Mouse (Mus musculus) heart, adult 2 months (tissue): ENCODE data around the gene Crot. TPM values are rescaled to one million over a fixed set of nuclear protein-coding genes. Genes with fewer than 3 reads are reported as not detected.

Source experiments
- DNase-seq, 2 experiments: peaks; one replicate each; pipeline ENCODE4 v3.0.0; 2021
- H3K27ac ChIP-seq: fragments of 200-600 bp; 2 replicates; pipeline ENCODE4 v1.8.1; 2022
- H3K27me3 ChIP-seq: fragments of 200-500 bp; 2 replicates; pipeline ENCODE4 v1.6.1; 2012; ENCODE audit warnings: mild to moderate bottlenecking, low read length, inconsistent platforms, mixed read lengths; ENCODE audit not compliant: control insufficient read depth, insufficient read depth
- H3K36me3 ChIP-seq: fragments of 200-500 bp; 2 replicates; pipeline ENCODE4 v1.6.1; 2012; ENCODE audit warnings: low read length, inconsistent platforms; ENCODE audit not compliant: control insufficient read depth, insufficient read depth
- H3K4me1 ChIP-seq: fragments of 200-500 bp; 2 replicates; pipeline ENCODE4 v1.6.1; 2011; ENCODE audit warnings: low read length; ENCODE audit not compliant: control insufficient read depth, insufficient read depth
- H3K4me3 ChIP-seq: fragments of 200-600 bp; 2 replicates; pipeline ENCODE4 v1.8.1; 2022
- H3K79me2 ChIP-seq: fragments of 200-500 bp; replicated peaks from 2 replicates; pipeline ENCODE4 v1.6.1; 2012; ENCODE audit warnings: mild to moderate bottlenecking, inconsistent platforms, low read length, moderate library complexity, mixed read lengths; ENCODE audit not compliant: control insufficient read depth, insufficient read depth
- H3K9ac ChIP-seq: fragments of 200-500 bp; 2 replicates; pipeline ENCODE4 v1.6.1; 2012; ENCODE audit warnings: low read depth, mild to moderate bottlenecking, control low read depth, inconsistent platforms, low read length, mixed read lengths
- CTCF ChIP-seq: fragments of 200-600 bp; IDR thresholded peaks from 2 replicates; pipeline ENCODE4 v1.8.1; 2022; ENCODE audit warnings: antibody characterized with exemption, mild to moderate bottlenecking, moderate library complexity
- EP300 ChIP-seq: fragments of 200-500 bp; IDR thresholded peaks from 2 replicates; pipeline ENCODE4 v1.6.1; 2011; ENCODE audit warnings: low read depth, low read length, control low read depth; ENCODE audit not compliant: insufficient read depth
- POLR2A ChIP-seq: fragments of 200-500 bp; IDR thresholded peaks from 2 replicates; pipeline ENCODE4 v1.6.1; 2011; ENCODE audit warnings: mild to moderate bottlenecking, low read depth, low read length, control low read depth; ENCODE audit not compliant: insufficient read depth
- WGBS: fragments of 180-500 bp; shearing (Covaris S2); methylation state at CpG from one replicate; pipeline ENCODE4 v1.1.7; 2018; 5-methylcytosine and 5-hydroxymethylcytosine counted together
- intact Hi-C: fragments of 180-260 bp; cut with DNase I; formaldehyde crosslinking; loops from one replicate; pipeline ENCODE4 v1.15.1; 2025
- polyA plus RNA-seq: library from polyadenylated mRNA; depleted of rRNA; stranded (reverse); fragments of >200 nt; gene quantifications from 2 replicates; pipeline ENCODE4 v1.2.3, GENCODE M21; 2012
- total RNA-seq, 2 experiments: library from RNA; stranded (reverse); gene quantifications; 2 replicates each; pipeline ENCODE4 v1.2.3; 2021

Crot gene
- total and polyA plus RNA-seq, 3 experiments: 8.6 to 21.6 (median 18.8) TPM

GRCm38 (mm10) chr5:8999108-8999507, 2.0 kb upstream of the Crot start:
- WGBS: 70% methylated on average over 4 of the region's 4 CpGs
- no peaks in the 10 kb centered on the region for H3K36me3 ChIP-seq
- no peaks in the 10 kb centered on the region for H3K27me3 ChIP-seq
- TF ChIP-seq CTCF (no peak), POLR2A (no peak), EP300 (no peak)
- no peak overlapping the region for H3K27ac ChIP-seq
- 0 out of 2 replicates have a peak, but pooled peaks cover 2% of the 10 kb centered on the region for H3K4me1 ChIP-seq
- no peak overlapping the region for H3K9ac ChIP-seq
- H3K79me2 ChIP-seq: no peaks in the 10 kb centered on the region
- DNase-seq: no peak
- intact Hi-C loops: loop anchor here (5.0 kb wide), 4 partner anchors 103 to 163 kb away; partner anchors contain the start of genes Abcb4, Dmtf1 and Tmem243
- H3K4me3 ChIP-seq: no peak overlapping the region

DNA sequence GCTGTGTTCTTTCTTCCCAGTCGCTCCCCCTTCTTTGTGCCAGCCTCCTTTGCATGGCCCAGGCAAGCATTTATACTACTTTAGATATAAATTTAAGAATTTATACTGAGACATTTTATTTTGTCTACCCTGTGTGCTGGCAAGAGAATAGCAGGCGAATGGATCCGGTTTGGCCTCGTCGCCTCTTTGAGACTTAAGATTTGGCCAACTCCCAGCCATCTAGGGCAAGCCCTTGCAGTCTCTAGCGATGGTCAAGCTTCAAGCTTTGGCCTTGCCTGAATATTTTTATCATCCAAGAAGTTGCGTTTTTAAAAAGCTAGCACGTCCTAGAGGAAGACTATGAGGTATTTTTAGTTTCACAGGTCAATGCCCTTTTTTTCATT, 380 bp upstream of the Crot start:
- peak overlapping the region; percentile 93 for H3K27ac ChIP-seq
- WGBS: under 1% methylated on average over 8 of the region's 8 CpGs
- H3K4me1 ChIP-seq: 0 out of 2 replicates have a peak, but pooled peaks cover 2% of the 10 kb centered on the region
- peak overlapping the region; percentile 62 for H3K4me3 ChIP-seq
- peaks cover 6% of the 10 kb centered on the region for H3K36me3 ChIP-seq
- no peaks in the 10 kb centered on the region for H3K27me3 ChIP-seq
- intact Hi-C loops: loop anchor here (5.0 kb wide), 4 partner anchors 105 to 165 kb away; partner anchors contain the start of genes Abcb4, Dmtf1 and Tmem243
- peak overlapping the region; percentile 65 for H3K9ac ChIP-seq
- DNase-seq: no peak
- TF ChIP-seq CTCF (no peak), POLR2A (no peak), EP300 (no peak)
- H3K79me2 ChIP-seq: no peaks in the 10 kb centered on the region; the same call in 1 of the 2 replicates

- no peak for DNase-seq
- peak overlapping the region; percentile 62 for H3K4me3 ChIP-seq
- WGBS: 6% methylated on average over 13 of the region's 13 CpGs
- intact Hi-C loops: loop anchor here (5.0 kb wide), 4 partner anchors 104 to 166 kb away; partner anchors contain the start of genes Abcb4, Dmtf1 and Tmem243
- peak overlapping the region; percentile 93 for H3K27ac ChIP-seq
- 0 out of 2 replicates have a peak, but pooled peaks cover 2% of the 10 kb centered on the region for H3K4me1 ChIP-seq
- TF ChIP-seq CTCF (no peak), POLR2A (no peak), EP300 (no peak)
- peak overlapping the region; percentile 88 for H3K9ac ChIP-seq
- peaks cover 6% of the 10 kb centered on the region for H3K36me3 ChIP-seq
- H3K79me2 ChIP-seq: no peaks in the 10 kb centered on the region; the same call in 1 of the 2 replicates
- H3K27me3 ChIP-seq: no peaks in the 10 kb centered on the region
These were observed 998 bp downstream of the Crot start for GRCm38 (mm10) chr5:8995966-8996685.

DNA sequence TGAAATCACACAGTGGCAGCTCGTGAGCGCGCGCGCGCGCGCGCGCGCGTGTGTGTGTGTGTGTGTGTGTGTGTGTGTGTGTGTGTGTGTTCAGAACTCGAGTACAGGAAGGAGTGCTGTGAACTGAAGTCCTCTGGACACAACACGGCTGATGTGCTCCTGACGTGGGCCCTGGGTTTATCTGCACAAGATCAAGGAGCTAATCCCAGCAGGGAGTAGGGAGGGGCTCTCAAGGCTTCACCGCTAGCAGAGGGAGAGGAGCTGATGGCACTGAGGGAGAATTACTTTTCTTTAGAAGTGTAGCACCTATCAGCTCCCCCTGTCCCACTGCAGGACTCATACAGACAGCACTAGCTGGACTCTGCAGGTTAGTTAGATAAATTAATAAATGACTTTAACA, 5.5 kb downstream of the Crot start:
- intact Hi-C loops: no loop called here
- 92% methylated on average over 16 of the region's 16 CpGs for WGBS
- H3K36me3 ChIP-seq: peaks cover 7% of the 10 kb centered on the region

DNA sequence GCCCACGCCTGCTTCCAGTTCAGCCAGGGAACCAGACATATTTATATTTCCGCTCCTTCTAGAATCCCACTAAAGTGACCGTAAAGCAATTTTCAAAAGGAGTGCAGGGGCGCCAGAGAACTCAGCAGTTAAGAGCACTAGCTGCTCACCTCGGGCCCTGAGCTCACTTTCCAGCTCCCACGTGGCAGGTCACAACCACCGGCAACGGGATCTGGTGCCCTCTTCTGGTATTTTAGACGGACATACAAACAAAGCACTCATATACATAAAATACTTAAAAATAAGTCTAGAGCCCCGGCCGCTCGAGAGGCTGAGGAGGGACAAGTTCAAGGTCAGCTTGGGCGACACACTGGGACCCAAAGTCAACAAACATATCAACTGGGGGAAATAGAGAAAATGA, 6.6 kb downstream of the Crot start:
- H3K27me3 ChIP-seq: no peaks in the 10 kb centered on the region
- no peaks in the 10 kb centered on the region; the same call in 1 of the 2 replicates for H3K79me2 ChIP-seq
- DNase-seq: no peak
- H3K9ac ChIP-seq: no peak overlapping the region
- H3K4me1 ChIP-seq: no peaks in the 10 kb centered on the region
- no peak overlapping the region for H3K27ac ChIP-seq
- no peak overlapping the region for H3K4me3 ChIP-seq
- TF ChIP-seq CTCF (no peak), POLR2A (no peak)
- H3K36me3 ChIP-seq: peaks cover 8% of the 10 kb centered on the region
- WGBS: 85% methylated on average over 13 of the region's 13 CpGs
- intact Hi-C loops: no loop called here

More for the DNA sequence above, 5.5 kb downstream of the Crot start:
- no peaks in the 10 kb centered on the region for H3K27me3 ChIP-seq
- no peak for DNase-seq
- no peaks in the 10 kb centered on the region; the same call in 1 of the 2 replicates for H3K79me2 ChIP-seq
- 0 out of 2 replicates have a peak, but pooled peaks cover 2% of the 10 kb centered on the region for H3K4me1 ChIP-seq
- no peak overlapping the region for H3K27ac ChIP-seq
- H3K9ac ChIP-seq: no peak overlapping the region
- TF ChIP-seq POLR2A (no peak), CTCF (no peak), EP300 (no peak)
- H3K4me3 ChIP-seq: no peak overlapping the region

GRCm38 (mm10) chr5:8987925-8988324, 9.2 kb downstream of the Crot start:
- Histone ChIP-seq H3K36me3 (peaks cover 2% of the 10 kb centered on the region), H3K4me1 (no peaks in the 10 kb centered on the region), H3K79me2 (no peaks in the 10 kb centered on the region), H3K27ac (no peak overlapping the region), H3K4me3 (no peak overlapping the region), H3K27me3 (no peaks in the 10 kb centered on the region), H3K9ac (no peak overlapping the region)
- WGBS: 95% methylated on average over 5 of the region's 5 CpGs
- DNase-seq: no peak
- intact Hi-C loops: no loop called here
- no peak for TF ChIP-seq POLR2A
- no peak for TF ChIP-seq CTCF
- TF ChIP-seq EP300: no peak
